Mouse (Mus musculus): ENCODE measurements around the gene Agtrap. TPM values are rescaled to one million over a fixed set of nuclear protein-coding genes. Genes with fewer than 3 reads are reported as not detected.

Agtrap gene
- polyA plus RNA-seq, 1 experiment from 2014 or later = 7.3 TPM

- H3K27me3 ChIP-seq = no peaks in the 10 kb centered on the region
- H3K4me3 ChIP-seq = no peak overlapping the region
- ATAC-seq (ENCODE audit: low read depth) = no peak
- no peak overlapping the region for H3K27ac ChIP-seq (replicated peaks)
- WGBS = 63% methylated on average over 21 of the region's 21 CpGs
- no peaks in the 10 kb centered on the region for H3K36me3 ChIP-seq
- H3K9ac ChIP-seq = peak overlapping the region; percentile 22; the same call in 1 of the 2 replicates
- peaks cover 39% of the 10 kb centered on the region for H3K4me1 ChIP-seq (replicated peaks)
- no peak overlapping the region for H3K4me2 ChIP-seq
- H3K9me3 ChIP-seq = no peaks in the 10 kb centered on the region
These were observed 4.5 kb downstream of the Agtrap start for GRCm38 (mm10) chr4:148083176-148083899.

- Histone ChIP-seq H3K27ac (replicated peaks) (no peak overlapping the region), H3K9ac (no peak overlapping the region), H3K9me3 (no peaks in the 10 kb centered on the region), H3K4me2 (no peak overlapping the region), H3K27me3 (no peaks in the 10 kb centered on the region), H3K4me3 (no peak overlapping the region), H3K36me3 (no peaks in the 10 kb centered on the region), H3K4me1 (replicated peaks) (peaks cover 32% of the 10 kb centered on the region)
- no peak for ATAC-seq (ENCODE audit: low read depth)
- 51% methylated on average over 12 of the region's 12 CpGs for WGBS
These were observed 5.4 kb downstream of the Agtrap start for GRCm38 (mm10) chr4:148082257-148083044.

- peaks cover 22% of the 10 kb centered on the region for H3K4me1 ChIP-seq (replicated peaks)
- H3K4me3 ChIP-seq = no peak overlapping the region
- H3K9me3 ChIP-seq = no peaks in the 10 kb centered on the region
- no peaks in the 10 kb centered on the region for H3K27me3 ChIP-seq
- no peak for ATAC-seq (ENCODE audit: low read depth)
- no peaks in the 10 kb centered on the region for H3K36me3 ChIP-seq
- 90% methylated on average over 10 of the region's 10 CpGs for WGBS
- H3K9ac ChIP-seq = no peak overlapping the region
- H3K4me2 ChIP-seq = no peak overlapping the region
- H3K27ac ChIP-seq (replicated peaks) = no peak overlapping the region
These were observed 6.6 kb downstream of the Agtrap start for GRCm38 (mm10) chr4:148081201-148081600.

- Histone ChIP-seq H3K4me3 (no peak overlapping the region), H3K9me3 (no peaks in the 10 kb centered on the region), H3K36me3 (no peaks in the 10 kb centered on the region), H3K9ac (no peak overlapping the region), H3K4me2 (no peak overlapping the region), H3K27ac (replicated peaks) (no peak overlapping the region), H3K27me3 (no peaks in the 10 kb centered on the region), H3K4me1 (replicated peaks) (peaks cover 20% of the 10 kb centered on the region)
- WGBS = 76% methylated on average over 1 of the region's 1 CpGs
- ATAC-seq (ENCODE audit: low read depth) = no peak
These were observed 7.2 kb downstream of the Agtrap start for GRCm38 (mm10) chr4:148080597-148080973.

GRCm38 (mm10) chr4:148079944-148080596 lies 7.8 kb downstream of the Agtrap start:
- H3K36me3 ChIP-seq = no peaks in the 10 kb centered on the region
- no peak overlapping the region for H3K27ac ChIP-seq (replicated peaks)
- H3K9ac ChIP-seq = no peak overlapping the region
- H3K4me3 ChIP-seq = no peak overlapping the region
- WGBS = 89% methylated on average over 8 of the region's 8 CpGs
- H3K9me3 ChIP-seq = no peaks in the 10 kb centered on the region
- no peak overlapping the region for H3K4me2 ChIP-seq
- no peak for ATAC-seq (ENCODE audit: low read depth)
- no peaks in the 10 kb centered on the region for H3K27me3 ChIP-seq
- H3K4me1 ChIP-seq (replicated peaks) = peaks cover 16% of the 10 kb centered on the region

GRCm38 (mm10) chr4:148079212-148079611 lies 8.6 kb downstream of the Agtrap start:
- ATAC-seq (ENCODE audit: low read depth) = no peak
- WGBS = 72% methylated on average over 6 of the region's 6 CpGs

GRCm38 (mm10) chr4:148075881-148076280 lies 11.9 kb downstream of the Agtrap start:
- Histone ChIP-seq H3K4me2 (no peak overlapping the region), H3K36me3 (no peaks in the 10 kb centered on the region), H3K27me3 (no peaks in the 10 kb centered on the region), H3K9ac (no peak overlapping the region), H3K27ac (replicated peaks) (no peak overlapping the region), H3K4me1 (replicated peaks) (0 out of 2 replicates have a peak, but pooled peaks cover 9% of the 10 kb centered on the region), H3K4me3 (no peak overlapping the region), H3K9me3 (no peaks in the 10 kb centered on the region)
- no peak for ATAC-seq (ENCODE audit: low read depth)
- WGBS = 91% methylated on average over 6 of the region's 6 CpGs

More at GRCm38 (mm10) chr4:148079212-148079611, 8.6 kb downstream of the Agtrap start:
- Histone ChIP-seq H3K4me3 (no peak overlapping the region), H3K4me2 (no peak overlapping the region), H3K36me3 (no peaks in the 10 kb centered on the region), H3K9ac (no peak overlapping the region), H3K4me1 (replicated peaks) (peaks cover 16% of the 10 kb centered on the region), H3K27me3 (no peaks in the 10 kb centered on the region), H3K9me3 (no peaks in the 10 kb centered on the region), H3K27ac (replicated peaks) (no peak overlapping the region)

GRCm38 (mm10) chr4:148075259-148075658 lies 12.6 kb downstream of the Agtrap start:
- Histone ChIP-seq H3K9me3 (no peaks in the 10 kb centered on the region), H3K4me3 (peak overlapping the region; percentile 29), H3K9ac (0 out of 2 replicates have a peak overlapping the region, but pooled peaks have one; percentile 3), H3K4me1 (replicated peaks) (0 out of 2 replicates have a peak, but pooled peaks cover 9% of the 10 kb centered on the region), H3K36me3 (no peaks in the 10 kb centered on the region), H3K4me2 (peak overlapping the region; percentile 54), H3K27me3 (no peaks in the 10 kb centered on the region), H3K27ac (replicated peaks) (no peak overlapping the region)
- 49% methylated on average over 21 of the region's 21 CpGs for WGBS
- ATAC-seq (ENCODE audit: low read depth) = no peak

- no peaks in the 10 kb centered on the region for H3K9me3 ChIP-seq
- no peaks in the 10 kb centered on the region for H3K36me3 ChIP-seq
- H3K4me1 ChIP-seq (replicated peaks) = 0 out of 2 replicates have a peak, but pooled peaks cover 9% of the 10 kb centered on the region
- peak; percentile 12; the same call in 1 of the 2 replicates for ATAC-seq (ENCODE audit: low read depth)
- no peaks in the 10 kb centered on the region for H3K27me3 ChIP-seq
- 53% methylated on average over 17 of the region's 17 CpGs for WGBS
- peak overlapping the region; percentile 29 for H3K4me3 ChIP-seq
- 0 out of 2 replicates have a peak overlapping the region, but pooled peaks have one; percentile 3 for H3K9ac ChIP-seq
- peak overlapping the region; percentile 54 for H3K4me2 ChIP-seq
- H3K27ac ChIP-seq (replicated peaks) = no peak overlapping the region
These were observed 13.2 kb downstream of the Agtrap start for GRCm38 (mm10) chr4:148074521-148075189.

GRCm38 (mm10) chr4:148071508-148071907 lies 16.3 kb downstream of the Agtrap start:
- WGBS = 45% methylated on average over 5 of the region's 5 CpGs
- Histone ChIP-seq H3K27me3 (no peaks in the 10 kb centered on the region), H3K27ac (replicated peaks) (no peak overlapping the region), H3K4me1 (replicated peaks) (0 out of 2 replicates have a peak, but pooled peaks cover 10% of the 10 kb centered on the region), H3K9me3 (no peaks in the 10 kb centered on the region), H3K4me3 (no peak overlapping the region), H3K36me3 (no peaks in the 10 kb centered on the region), H3K9ac (no peak overlapping the region), H3K4me2 (no peak overlapping the region)
- no peak for ATAC-seq (ENCODE audit: low read depth)

- Histone ChIP-seq H3K9ac (no peak overlapping the region), H3K4me3 (no peak overlapping the region), H3K4me1 (replicated peaks) (0 out of 2 replicates have a peak, but pooled peaks cover 8% of the 10 kb centered on the region), H3K9me3 (no peaks in the 10 kb centered on the region), H3K27me3 (no peaks in the 10 kb centered on the region), H3K27ac (replicated peaks) (no peak overlapping the region), H3K4me2 (no peak overlapping the region), H3K36me3 (no peaks in the 10 kb centered on the region)
- ATAC-seq (ENCODE audit: low read depth) = no peak
- WGBS = 87% methylated on average over 9 of the region's 9 CpGs
These were observed 18.1 kb downstream of the Agtrap start for GRCm38 (mm10) chr4:148069602-148070218.
